Mouse (Mus musculus) MEL (cell line): ENCODE results near the gene Gpr18. TPM values are rescaled to one million over a fixed set of nuclear protein-coding genes. Genes with fewer than 3 reads are reported as not detected.

Source experiments
- DNase-seq: peaks from one replicate; pipeline ENCODE4 v3.0.0; 2011; ENCODE audit warnings: low read depth, low spot score
- H3K27ac ChIP-seq: 2 replicates; pipeline ENCODE4 v1.5.1; 2012; ENCODE audit warnings: low read depth, mild to moderate bottlenecking, control low read depth, low read length, moderate library complexity; ENCODE audit not compliant: control insufficient read depth
- H3K27me3 ChIP-seq, 2 experiments: fragments of 150-350 bp in 1 of 2; sonication (generic) in 1 of 2; 2 replicates each; pipeline ENCODE4 v1.6.1; 2012; ENCODE audit warnings: low read length in 2 of 2, mild to moderate bottlenecking in 2 of 2, improper control_type of control experiment in 1 of 2, moderate library complexity in 1 of 2; ENCODE audit not compliant: insufficient read depth in 2 of 2, control insufficient read depth in 1 of 2
- H3K36me3 ChIP-seq, 2 experiments: 2 replicates each; pipeline ENCODE4 v1.6.1; 2012 to 2014; ENCODE audit warnings: low read length in 2 of 2, improper control_type of control experiment in 1 of 2, inconsistent platforms in 1 of 2, mild to moderate bottlenecking in 1 of 2; ENCODE audit not compliant: insufficient read depth in 2 of 2, control insufficient read depth in 1 of 2
- H3K4me1 ChIP-seq, 2 experiments: fragments of 150-350 bp in 1 of 2; sonication (generic) in 1 of 2; 2 replicates each; pipeline ENCODE4 v1.6.1; 2012; ENCODE audit warnings: low read length in 2 of 2, improper control_type of control experiment in 1 of 2, mild to moderate bottlenecking in 1 of 2; ENCODE audit not compliant: insufficient read depth in 2 of 2, control insufficient read depth in 1 of 2
- H3K4me3 ChIP-seq, 2 experiments: fragments of 150-350 bp in 1 of 2; sonication (generic) in 1 of 2; 2 replicates each; pipeline ENCODE4 v1.5.1; 2012; ENCODE audit warnings: low read depth in 2 of 2, low read length in 2 of 2, mild to moderate bottlenecking in 2 of 2, moderate library complexity in 2 of 2, control low read depth in 1 of 2, improper control_type of control experiment in 1 of 2; ENCODE audit not compliant: control insufficient read depth in 1 of 2, insufficient read depth in 1 of 2
- H3K79me2 ChIP-seq: 2 replicates; pipeline ENCODE4 v1.6.1; 2012; ENCODE audit warnings: mild to moderate bottlenecking, low read length, moderate library complexity; ENCODE audit not compliant: control insufficient read depth, poor library complexity, insufficient read depth
- H3K9ac ChIP-seq: 2 replicates; pipeline ENCODE4 v1.6.1; 2012; ENCODE audit warnings: low read depth, mild to moderate bottlenecking, control low read depth, low read length, moderate library complexity; ENCODE audit not compliant: control insufficient read depth, poor library complexity, severe bottlenecking
- H3K9me3 ChIP-seq: fragments of 150-350 bp; sonication (generic); replicated peaks from 2 replicates; pipeline ENCODE4 v1.6.1; 2012; ENCODE audit warnings: mild to moderate bottlenecking, low read length, improper control_type of control experiment, moderate library complexity; ENCODE audit not compliant: insufficient read depth
- CHD1 ChIP-seq: IDR thresholded peaks from 2 replicates; pipeline ENCODE4 v1.6.1; 2012; ENCODE audit warnings: low read depth, mild to moderate bottlenecking, inconsistent platforms, low read length, improper control_type of control experiment
- CHD2 ChIP-seq: IDR thresholded peaks from 2 replicates; pipeline ENCODE4 v1.6.1; 2011; ENCODE audit warnings: low read length, improper control_type of control experiment
- ELF1 ChIP-seq: IDR thresholded peaks from 2 replicates; pipeline ENCODE4 v1.6.1; 2014; ENCODE audit warnings: low read depth, mild to moderate bottlenecking, inconsistent platforms, low read length, improper control_type of control experiment, moderate library complexity
- EP300 ChIP-seq, 2 experiments: IDR thresholded peaks; 2 replicates each; pipeline ENCODE4 v1.6.1; 2011; ENCODE audit warnings: improper control_type of control experiment in 2 of 2, low read length in 2 of 2, low read depth in 1 of 2, mild to moderate bottlenecking in 1 of 2
- KAT2A ChIP-seq: conservative IDR thresholded peaks from 2 replicates; pipeline ENCODE4 v1.6.1; 2012; ENCODE audit warnings: low read depth, low read length, improper control_type of control experiment, inconsistent platforms
- MAZ ChIP-seq: IDR thresholded peaks from 2 replicates; pipeline ENCODE4 v1.6.1; 2012; ENCODE audit warnings: low read depth, mild to moderate bottlenecking, inconsistent platforms, low read length, improper control_type of control experiment
- MYB ChIP-seq: IDR thresholded peaks from 2 replicates; pipeline ENCODE4 v1.6.1; 2011; ENCODE audit warnings: mild to moderate bottlenecking, low read depth, low read length, improper control_type of control experiment
- MYC ChIP-seq: IDR thresholded peaks from 2 replicates; pipeline ENCODE4 v1.6.1; 2011; ENCODE audit warnings: low read depth, mild to moderate bottlenecking, low read length, improper control_type of control experiment, moderate library complexity
- POLR2A ChIP-seq, 2 experiments: IDR thresholded peaks; 2 replicates each; pipeline ENCODE4 v1.6.1; 2011 to 2012; ENCODE audit warnings: low read length in 2 of 2, mild to moderate bottlenecking in 2 of 2, control low read depth in 1 of 2, improper control_type of control experiment in 1 of 2, low read depth in 1 of 2, moderate library complexity in 1 of 2; ENCODE audit not compliant: control insufficient read depth in 1 of 2, insufficient read depth in 1 of 2, poor library complexity in 1 of 2
- POLR2AphosphoS5 ChIP-seq: IDR thresholded peaks from 2 replicates; pipeline ENCODE4 v1.6.1; 2012; ENCODE audit warnings: low read depth, borderline replicate concordance, mild to moderate bottlenecking, inconsistent platforms, low read length, moderate library complexity, mixed read lengths
- RCOR1 ChIP-seq: IDR thresholded peaks from 2 replicates; pipeline ENCODE4 v1.6.1; 2012; ENCODE audit warnings: low read depth, mild to moderate bottlenecking, inconsistent platforms, low read length, improper control_type of control experiment
- SMC3 ChIP-seq: IDR thresholded peaks from 2 replicates; pipeline ENCODE4 v1.6.1; 2011; ENCODE audit warnings: low read depth, low read length, improper control_type of control experiment
- TAL1 ChIP-seq: IDR thresholded peaks from 2 replicates; pipeline ENCODE4 v1.6.1; 2012; ENCODE audit warnings: mild to moderate bottlenecking, inconsistent platforms, low read length, moderate library complexity, mixed read lengths
- UBTF ChIP-seq: IDR thresholded peaks from 2 replicates; pipeline ENCODE4 v1.6.1; 2012; ENCODE audit warnings: low read depth, mild to moderate bottlenecking, inconsistent platforms, low read length, improper control_type of control experiment, moderate library complexity, borderline replicate concordance; ENCODE audit not compliant: insufficient read depth
- USF1 ChIP-seq: IDR thresholded peaks from 2 replicates; pipeline ENCODE4 v1.6.1; 2014; ENCODE audit warnings: low read depth, mild to moderate bottlenecking, inconsistent platforms, low read length, improper control_type of control experiment, moderate library complexity
- ZC3H11A ChIP-seq: IDR thresholded peaks from 2 replicates; pipeline ENCODE4 v1.6.1; 2012; ENCODE audit warnings: low read depth, mild to moderate bottlenecking, inconsistent platforms, low read length, improper control_type of control experiment
- ZKSCAN1 ChIP-seq: IDR thresholded peaks from 2 replicates; pipeline ENCODE4 v1.6.1; 2012; ENCODE audit warnings: low read depth, mild to moderate bottlenecking, inconsistent platforms, low read length, improper control_type of control experiment, moderate library complexity
- ZMIZ1 ChIP-seq: IDR thresholded peaks from 2 replicates; pipeline ENCODE4 v1.6.1; 2012; ENCODE audit warnings: low read depth, mild to moderate bottlenecking, inconsistent platforms, low read length, improper control_type of control experiment, moderate library complexity
- ZNF384 ChIP-seq: IDR thresholded peaks from 2 replicates; pipeline ENCODE4 v1.6.1; 2012; ENCODE audit warnings: low read depth, mild to moderate bottlenecking, inconsistent platforms, low read length, improper control_type of control experiment
- polyA plus RNA-seq, 2 experiments: library from polyadenylated mRNA; stranded (reverse) in 1 of 2; unstranded in 1 of 2; fragments of >175 nt in 1 of 2; fragments of >200 nt in 1 of 2; gene quantifications; 2 replicates each; pipeline versions ENCODE4 v1.2.1 to v1.2.4; 2012; ENCODE audit warnings: low replicate concordance in 2 of 2, low read depth in 1 of 2; ENCODE audit not compliant: insufficient read length in 2 of 2, insufficient read depth in 1 of 2, missing spikeins in 1 of 2
- total RNA-seq: library from RNA; depleted of rRNA; stranded (reverse); fragments of 300-350 nt; gene quantifications from 2 replicates; pipeline ENCODE4 v1.2.3, GENCODE M21; 2012

Gene Gpr18
- total and polyA plus RNA-seq, 3 experiments, result 0.06 to 0.15 TPM; not detected in 1

DNA sequence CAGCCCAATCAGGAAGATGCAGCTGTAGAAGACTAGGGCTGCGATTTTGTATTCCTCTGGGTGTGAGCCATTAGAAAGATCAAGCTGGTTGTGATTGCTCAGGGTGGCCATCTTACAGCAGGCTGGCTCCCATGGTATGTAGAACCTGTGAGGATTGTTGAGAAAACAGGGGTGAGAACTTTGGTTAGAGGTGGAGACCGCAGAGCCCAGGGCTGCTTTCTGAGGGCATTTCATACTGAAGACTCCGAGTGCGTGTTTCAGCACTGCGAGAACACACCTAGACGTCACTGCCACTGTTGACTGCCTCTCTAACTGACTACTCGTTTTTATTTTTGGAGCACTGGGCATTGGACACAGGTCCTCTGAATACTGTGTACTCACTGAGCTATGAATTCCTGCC, 3.1 kb downstream of the Gpr18 start:
- H3K4me3 ChIP-seq, result no peak overlapping the region
- no peak overlapping the region for H3K27ac ChIP-seq
- no peaks in the 10 kb centered on the region for H3K4me1 ChIP-seq
- H3K9me3 ChIP-seq, result no peaks in the 10 kb centered on the region
- no peaks in the 10 kb centered on the region for H3K27me3 ChIP-seq
- no peak overlapping the region for H3K9ac ChIP-seq
- no peaks in the 10 kb centered on the region for H3K79me2 ChIP-seq
- DNase-seq, result no peak
- peaks cover 0 to 11% of the 10 kb centered on the region in 2 experiments; a peak in 2 of 4 replicates for H3K36me3 ChIP-seq
- no peak for TF ChIP-seq CHD1
- TF ChIP-seq ZNF384, result no peak
- TF ChIP-seq CHD2, result no peak
- TF ChIP-seq EP300 (IDR thresholded peaks at IDR 0.05; ENCODE audit: low read depth in 1 of 2, low read length in 2 of 2), result no peak
- TF ChIP-seq USF1, result no peak
- TF ChIP-seq MYC, result no peak
- no peak for TF ChIP-seq MYB
- TF ChIP-seq SMC3, result no peak
- TF ChIP-seq MAZ, result no peak
- TF ChIP-seq ZMIZ1, result no peak
- TF ChIP-seq ZKSCAN1, result no peak
- TF ChIP-seq ZC3H11A, result no peak
- TF ChIP-seq UBTF, result no peak
- TF ChIP-seq POLR2AphosphoS5, result no peak
- TF ChIP-seq, all 39 proteins: peak for 0

DNA sequence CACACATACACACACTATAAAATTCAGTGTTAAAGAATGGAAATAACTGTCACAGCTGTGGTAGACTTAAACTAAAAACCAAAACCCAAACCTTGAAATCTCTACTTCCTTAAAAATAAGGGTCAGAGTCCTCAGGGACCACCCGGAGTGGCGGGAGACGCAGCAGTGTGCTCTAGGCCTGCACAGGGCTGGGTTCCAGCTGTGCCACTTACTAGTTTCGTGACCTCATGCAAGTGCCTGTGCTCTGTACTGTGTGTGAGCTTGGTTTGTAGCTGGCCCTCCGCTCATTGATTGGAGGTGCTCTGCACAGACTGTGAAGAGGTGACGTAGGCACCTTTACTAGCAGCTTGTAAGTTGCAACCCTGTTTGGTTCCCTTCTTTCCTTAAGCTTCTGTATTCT, 5.7 kb downstream of the Gpr18 start:
- no peaks in the 10 kb centered on the region; the same call in 1 of the 2 replicates for H3K79me2 ChIP-seq
- peaks cover 0 to 7% of the 10 kb centered on the region in 2 experiments; a peak in 2 of 4 replicates for H3K36me3 ChIP-seq
- no peak for TF ChIP-seq KAT2A
- no peak for TF ChIP-seq POLR2A (IDR thresholded peaks at IDR 0.05; ENCODE audit: control insufficient read depth in 1 of 2, insufficient read depth in 1 of 2, low read depth in 1 of 2, low read length in 2 of 2, poor library complexity in 1 of 2)
- no peak for TF ChIP-seq ELF1
- TF ChIP-seq TAL1, result no peak
- TF ChIP-seq RCOR1, result no peak
- no peak for TF ChIP-seq MYC
- no peak overlapping the region for H3K27ac ChIP-seq
- H3K4me1 ChIP-seq, result no peaks in the 10 kb centered on the region
- no peaks in the 10 kb centered on the region for H3K9me3 ChIP-seq
- no peaks in the 10 kb centered on the region for H3K27me3 ChIP-seq
- no peak for DNase-seq
- H3K9ac ChIP-seq, result no peak overlapping the region
- H3K4me3 ChIP-seq, result no peak overlapping the region
